Mouse (Mus musculus): ENCODE results near the gene Zfp322a. TPM values are rescaled to one million over a fixed set of nuclear protein-coding genes. Genes with fewer than 3 reads are reported as not detected.

Gene Zfp322a
- 0.49 and 0.74 TPM in 2 replicates for polyA plus RNA-seq (2012; rRNA removed)

GRCm38 (mm10) chr13:23368583-23369420 is at the start of gene Zfp322a:
Gene Zfp322a, minus strand, starts transcription at chr13:23369208.

Other genes starting within 250 kb of the Zfp322a start
- not detected in 2 replicates for gene Vmn1r218, start 236.1 kb downstream of the Zfp322a start, polyA plus RNA-seq (2012; rRNA removed)
- not detected in 2 replicates for gene Vmn1r219, start 209.9 kb downstream of the Zfp322a start, polyA plus RNA-seq (2012; rRNA removed)
- gene Vmn1r220, start 181.2 kb downstream of the Zfp322a start, polyA plus RNA-seq (2012; rRNA removed): not detected in 2 replicates
- not detected in 2 replicates for gene Vmn1r221, start 155.1 kb downstream of the Zfp322a start, polyA plus RNA-seq (2012; rRNA removed)
- gene Vmn1r222, start 133.3 kb downstream of the Zfp322a start, polyA plus RNA-seq (2012; rRNA removed): not detected in 2 replicates
- gene Vmn1r223, start 122.1 kb downstream of the Zfp322a start, polyA plus RNA-seq (2012; rRNA removed): not detected in 2 replicates
- gene Abt1, start 54.7 kb upstream of the Zfp322a start, polyA plus RNA-seq (2012; rRNA removed): 1.9 and 2.0 TPM in 2 replicates
- gene Btn1a1, start 96.7 kb upstream of the Zfp322a start, polyA plus RNA-seq (2012; rRNA removed): 1.8 and 2.3 TPM in 2 replicates
- not detected in 2 replicates for gene Btn2a2, start 119.6 kb upstream of the Zfp322a start, polyA plus RNA-seq (2012; rRNA removed)
- 42.2 and 63.4 TPM in 2 replicates for gene Hist1h4h, start 161.8 kb upstream of the Zfp322a start, polyA plus RNA-seq (2012; rRNA removed)
- 245 and 289 TPM in 2 replicates for gene Hist1h2af, start 164.7 kb upstream of the Zfp322a start, polyA plus RNA-seq (2012; rRNA removed)
- 23.2 and 33.2 TPM in 2 replicates for gene Hist1h3g, start 166.2 kb upstream of the Zfp322a start, polyA plus RNA-seq (2012; rRNA removed)
- 4.9 and 5.3 TPM in 2 replicates for gene Hist1h2bh, start 174.2 kb upstream of the Zfp322a start, polyA plus RNA-seq (2012; rRNA removed)
- 5.0 and 6.7 TPM in 2 replicates for gene Hist1h3f, start 174.8 kb upstream of the Zfp322a start, polyA plus RNA-seq (2012; rRNA removed)
- gene Hist1h4f, start 182.4 kb upstream of the Zfp322a start, polyA plus RNA-seq (2012; rRNA removed): 13.1 and 22.8 TPM in 2 replicates
- gene Hist1h1d, start 184.1 kb upstream of the Zfp322a start, polyA plus RNA-seq (2012; rRNA removed): 0.45 and 0.47 TPM in 2 replicates
- 32.1 and 36.8 TPM in 2 replicates for gene Hist1h3e, start 193.2 kb upstream of the Zfp322a start, polyA plus RNA-seq (2012; rRNA removed)
- gene Hist1h2ae, start 202.0 kb upstream of the Zfp322a start, polyA plus RNA-seq (2012; rRNA removed): 15.1 and 16.2 TPM in 2 replicates
- 49.0 and 58.2 TPM in 2 replicates for gene Hist1h2bg, start 202.2 kb upstream of the Zfp322a start, polyA plus RNA-seq (2012; rRNA removed)
- gene Hist1h2bf, start 205.0 kb upstream of the Zfp322a start, polyA plus RNA-seq (2012; rRNA removed): 11.4 and 19.0 TPM in 2 replicates
- 6.9 and 11.5 TPM in 2 replicates for gene Hist1h2ad, start 205.2 kb upstream of the Zfp322a start, polyA plus RNA-seq (2012; rRNA removed)
- 13.8 and 18.8 TPM in 2 replicates for gene Hist1h3d, start 206.6 kb upstream of the Zfp322a start, polyA plus RNA-seq (2012; rRNA removed)
- 12.3 and 14.7 TPM in 2 replicates for gene Hist1h4d, start 212.4 kb upstream of the Zfp322a start, polyA plus RNA-seq (2012; rRNA removed)